ENCODE assay signal across 9 mouse cellular contexts in genomic region chr1:154661221-154661864, GRCm38 (mm10).
DNase-seq lines count a peak whose midpoint lies in the region; ATAC-seq lines count a peak whose summit lies in the region.
"Had no signal": no experiment of that assay in that cellular context is flagged by ENCODE, and none has a peak within 500 bp of the region (broad histone marks: within the 10 kb centered on the region; RNA-seq: fewer than 3 reads in every experiment).

No protein-coding gene starts in this region.

- peak; percentile 5 for DNase-seq in liver
- DNase-seq in liver, embryonic 11.5 days (ENCODE audit: low spot score): no peak
- peak; percentile 81 to 82 for DNase-seq in layer of hippocampus, postnatal 36 days
- no peak for DNase-seq in yolk sac, embryonic 10.5 days (ENCODE audit: low spot score)

- no peak for ATAC-seq in liver, embryonic 11.5 days (replicated peaks; ENCODE audit: low FRiP score)
- ATAC-seq in forebrain, embryonic 16.5 days: peak; percentile 97
- ATAC-seq in neural tube, embryonic 12.5 days (ENCODE audit: low FRiP score, low read depth): peak; percentile 77; the same call in 1 of the 2 replicates
- ATAC-seq in megakaryocyte-erythroid progenitor cell, adult 5-6 weeks (replicated peaks; ENCODE audit: low FRiP score, low TSS enrichment, poor library complexity, severe bottlenecking): no peak
- no peak for ATAC-seq in intestine, embryonic 16.5 days

- no peaks in the 10 kb centered on the region for H3K36me3 ChIP-seq in liver, embryonic 11.5 days (ENCODE audit: control insufficient read depth, insufficient read depth, low read length)
- no peaks in the 10 kb centered on the region for H3K36me3 ChIP-seq in forebrain, embryonic 16.5 days (ENCODE audit: control insufficient read depth, insufficient read depth)
- H3K36me3 ChIP-seq in neural tube, embryonic 12.5 days: no peaks in the 10 kb centered on the region
- H3K36me3 ChIP-seq in intestine, embryonic 16.5 days (ENCODE audit: control insufficient read depth, insufficient read depth, low read length): no peaks in the 10 kb centered on the region
- H3K36me3 ChIP-seq: G1E had no signal

- no peak overlapping the region for H3K4me2 ChIP-seq in liver, embryonic 11.5 days
- H3K4me2 ChIP-seq in forebrain, embryonic 16.5 days (ENCODE audit: low read length): no peak overlapping the region
- no peak overlapping the region for H3K4me2 ChIP-seq in neural tube, embryonic 12.5 days (replicated peaks)
- H3K4me2 ChIP-seq in intestine, embryonic 16.5 days (ENCODE audit: low read depth, low read length): no peak overlapping the region

- no peak overlapping the region for H3K27ac ChIP-seq in liver, embryonic 11.5 days (ENCODE audit: low read depth, low read length)
- peak overlapping the region; percentile 46; the same call in 1 of the 2 replicates for H3K27ac ChIP-seq in forebrain, embryonic 16.5 days (ENCODE audit: low read length)
- H3K27ac ChIP-seq in neural tube, embryonic 12.5 days: no peak overlapping the region
- no peak overlapping the region for H3K27ac ChIP-seq in intestine, embryonic 16.5 days (ENCODE audit: low read length)

- no peak overlapping the region for H3K4me3 ChIP-seq in liver, embryonic 11.5 days (ENCODE audit: low read depth, low read length)
- H3K4me3 ChIP-seq in forebrain, embryonic 16.5 days (replicated peaks; ENCODE audit: low read length): no peak overlapping the region
- H3K4me3 ChIP-seq in neural tube, embryonic 12.5 days: no peak overlapping the region
- H3K4me3 ChIP-seq in intestine, embryonic 16.5 days (ENCODE audit: low read length): no peak overlapping the region

- WGBS in liver, embryonic 11.5 days: 66% methylated on average over 7 of the region's 7 CpGs
- 34% methylated on average over 7 of the region's 7 CpGs for WGBS in forebrain, embryonic 16.5 days
- WGBS in neural tube, embryonic 12.5 days: 60% methylated on average over 7 of the region's 7 CpGs
- WGBS in intestine, embryonic 16.5 days: 59% methylated on average over 7 of the region's 7 CpGs

- no peaks in the 10 kb centered on the region for H3K4me1 ChIP-seq in liver, embryonic 11.5 days (replicated peaks; ENCODE audit: control insufficient read depth, insufficient read depth, low read length)
- H3K4me1 ChIP-seq in forebrain, embryonic 16.5 days (replicated peaks; ENCODE audit: control insufficient read depth, insufficient read depth, low read length): peaks cover 13% of the 10 kb centered on the region
- 0 out of 2 replicates have a peak, but pooled peaks cover 9% of the 10 kb centered on the region for H3K4me1 ChIP-seq in neural tube, embryonic 12.5 days
- H3K4me1 ChIP-seq in intestine, embryonic 16.5 days (ENCODE audit: control insufficient read depth, insufficient read depth, low read length): no peaks in the 10 kb centered on the region

- H3K9me3 ChIP-seq in liver, embryonic 11.5 days (ENCODE audit: control insufficient read depth, low read length): no peaks in the 10 kb centered on the region
- no peaks in the 10 kb centered on the region for H3K9me3 ChIP-seq in forebrain, embryonic 16.5 days (ENCODE audit: control insufficient read depth, low read length)
- H3K9me3 ChIP-seq in neural tube, embryonic 12.5 days: no peaks in the 10 kb centered on the region
- no peaks in the 10 kb centered on the region for H3K9me3 ChIP-seq in intestine, embryonic 16.5 days (ENCODE audit: control insufficient read depth, low read length)

- H3K27me3 ChIP-seq in liver, embryonic 11.5 days (replicated peaks; ENCODE audit: control insufficient read depth, insufficient read depth, low read length): no peaks in the 10 kb centered on the region
- H3K27me3 ChIP-seq in forebrain, embryonic 16.5 days (replicated peaks; ENCODE audit: control insufficient read depth, insufficient read depth, low read length): no peaks in the 10 kb centered on the region
- H3K27me3 ChIP-seq in neural tube, embryonic 12.5 days (replicated peaks): no peaks in the 10 kb centered on the region
- no peaks in the 10 kb centered on the region for H3K27me3 ChIP-seq in intestine, embryonic 16.5 days (replicated peaks; ENCODE audit: control insufficient read depth, insufficient read depth, low read length)

- no peak overlapping the region for H3K9ac ChIP-seq in liver, embryonic 11.5 days (ENCODE audit: low read depth, low read length)
- H3K9ac ChIP-seq in forebrain, embryonic 16.5 days (replicated peaks; ENCODE audit: low read depth, low read length): no peak overlapping the region
- no peak overlapping the region for H3K9ac ChIP-seq in neural tube, embryonic 12.5 days
- H3K9ac ChIP-seq in intestine, embryonic 16.5 days (ENCODE audit: low read depth, low read length): no peak overlapping the region

Comparison
In these comparisons a context has a peak if more than half of its experiments do, and no peak if none do; other contexts are left out.
1. DNase-seq: peak in liver (single experiment) and layer of hippocampus, postnatal 36 days (2 of 2); none in liver, embryonic 11.5 days (single experiment) and yolk sac, embryonic 10.5 days (single experiment).
2. ATAC-seq: peak in forebrain, embryonic 16.5 days (single experiment) and neural tube, embryonic 12.5 days (single experiment); none in liver, embryonic 11.5 days (single experiment), megakaryocyte-erythroid progenitor cell, adult 5-6 weeks (single experiment) and intestine, embryonic 16.5 days (single experiment).